Mouse (Mus musculus) cerebellum, adult 8-10 months (tissue): ENCODE data around the gene Tle2.
A peak's percentile ranks its signal among the peaks of the same experiment; 100 is the strongest.

Experiments
- DNase-seq: peaks from one replicate; pipeline ENCODE4 v3.0.0; 2022

Gene Tle2

GRCm38 (mm10) chr10:81575695-81576094 lies 1.3 kb downstream of the Tle2 start:
- DNase-seq, result peak; percentile 69

GRCm38 (mm10) chr10:81579967-81580366 lies 5.6 kb downstream of the Tle2 start:
- DNase-seq, result no peak

GRCm38 (mm10) chr10:81580441-81581070 lies 6.2 kb downstream of the Tle2 start:
- DNase-seq, result no peak

GRCm38 (mm10) chr10:81583347-81583746 lies 9.0 kb downstream of the Tle2 start:
- no peak for DNase-seq

GRCm38 (mm10) chr10:81588739-81589138 lies 14.4 kb downstream of the Tle2 start:
- DNase-seq, result no peak

GRCm38 (mm10) chr10:81591846-81592245 lies 17.5 kb downstream of the Tle2 start:
- no peak for DNase-seq

GRCm38 (mm10) chr10:81592631-81593030 lies 18.3 kb downstream of the Tle2 start:
- no peak for DNase-seq

GRCm38 (mm10) chr10:81593223-81593622 lies 18.9 kb downstream of the Tle2 start:
- DNase-seq, result no peak

GRCm38 (mm10) chr10:81593935-81594334 lies 19.6 kb downstream of the Tle2 start:
- peak; percentile 64 for DNase-seq

- DNase-seq, result peak; percentile 32
Observed at GRCm38 (mm10) chr10:81595599-81595998, 21.2 kb downstream of the Tle2 start.

GRCm38 (mm10) chr10:81596611-81597010 lies 22.2 kb downstream of the Tle2 start:
- DNase-seq, result no peak

GRCm38 (mm10) chr10:81597137-81597950 lies 23.0 kb downstream of the Tle2 start:
- DNase-seq, result peak; percentile 34

- no peak for DNase-seq
Observed at GRCm38 (mm10) chr10:81598342-81598741, 24.0 kb downstream of the Tle2 start.

GRCm38 (mm10) chr10:81598871-81599270 lies 24.5 kb downstream of the Tle2 start:
- DNase-seq, result no peak

GRCm38 (mm10) chr10:81599630-81600029 lies 25.3 kb downstream of the Tle2 start:
- DNase-seq, result no peak

- peak; percentile 34 for DNase-seq
Observed at GRCm38 (mm10) chr10:81600096-81600495, 25.7 kb downstream of the Tle2 start.

- peak; percentile 91 for DNase-seq
Observed at GRCm38 (mm10) chr10:81600738-81601203, 26.4 kb downstream of the Tle2 start, which contains the start of gene Tle6. Tle6 (minus strand) TSS chr10:81601073.

GRCm38 (mm10) chr10:81601396-81601905 lies 27.1 kb downstream of the Tle2 start:
- peak; percentile 39 for DNase-seq

GRCm38 (mm10) chr10:81602741-81603151 lies 28.4 kb downstream of the Tle2 start:
- peak; percentile 63 for DNase-seq

- peak; percentile 45 for DNase-seq
Observed at GRCm38 (mm10) chr10:81604019-81604967, 29.9 kb downstream of the Tle2 start.

GRCm38 (mm10) chr10:81604968-81605665 lies 30.8 kb downstream of the Tle2 start:
- peak; percentile 86 for DNase-seq

GRCm38 (mm10) chr10:81605666-81605973 lies 31.3 kb downstream of the Tle2 start:
- DNase-seq, result no peak
